Mouse (Mus musculus): ENCODE data around the gene Chrnb1. TPM values are rescaled to one million over a fixed set of nuclear protein-coding genes. Genes with fewer than 3 reads are reported as not detected.

Gene Chrnb1
- total and polyA plus RNA-seq, 2 experiments from 2014 or later: 0.85 to 1.5 TPM

DNA sequence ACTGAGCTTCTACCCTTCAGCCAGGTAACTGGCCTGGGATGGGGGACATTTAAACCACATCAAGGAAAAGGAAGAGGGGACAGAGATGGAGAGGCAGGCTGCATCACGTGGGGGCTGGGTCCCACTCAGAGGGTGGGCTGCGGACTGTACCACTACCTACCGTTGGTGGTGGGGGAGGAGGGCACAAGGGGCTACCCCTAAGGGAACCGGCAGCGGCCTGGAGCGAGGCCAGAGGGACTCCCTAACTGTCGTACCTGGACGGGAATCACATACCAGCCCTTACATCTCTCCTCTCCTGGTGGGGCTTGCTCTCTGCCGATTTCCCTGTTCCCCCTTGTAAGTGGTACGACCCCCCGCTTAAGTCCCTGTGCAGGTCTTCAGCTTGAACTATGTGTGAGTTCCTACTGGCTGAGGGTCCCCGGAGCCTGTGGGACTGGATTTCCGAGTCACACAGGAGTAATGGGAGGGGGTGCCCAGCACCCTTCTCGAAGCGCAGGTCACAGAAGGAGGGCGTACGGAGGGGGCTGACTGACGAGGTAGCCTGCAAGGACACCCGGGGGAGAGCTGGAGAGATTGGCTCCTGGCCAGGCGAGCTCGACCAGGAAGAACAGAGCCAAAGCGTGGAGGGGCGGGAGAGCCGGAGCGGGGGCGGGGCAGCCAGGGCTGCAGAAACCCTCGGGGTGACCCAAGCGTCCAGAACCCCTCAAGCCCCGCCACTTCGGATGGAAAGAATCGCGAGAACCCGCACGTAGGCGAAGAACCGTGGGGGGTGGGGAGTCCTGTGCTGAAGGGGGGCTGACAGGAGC, 4.9 kb upstream of the Chrnb1 start:
- Histone ChIP-seq H3K4me3 (ENCODE audit: low read length) (peak overlapping the region; percentile 60), H3K4me2 (ENCODE audit: low read depth, low read length) (peak overlapping the region; percentile 95), H3K9ac (replicated peaks; ENCODE audit: low read length) (peak overlapping the region; percentile 71), H3K27me3 (ENCODE audit: insufficient read depth, low read length) (peaks cover 13% of the 10 kb centered on the region), H3K27ac (peak overlapping the region; percentile 92), H3K9me3 (ENCODE audit: low read length) (no peaks in the 10 kb centered on the region), H3K4me1 (ENCODE audit: insufficient read depth, low read length) (peaks cover 33% of the 10 kb centered on the region), H3K36me3 (ENCODE audit: insufficient read depth, low read length) (no peaks in the 10 kb centered on the region)
- no peak for TF ChIP-seq CTCF (IDR thresholded peaks at IDR 0.05; ENCODE audit: low read depth)
- WGBS: under 1% methylated on average over 33 of the region's 36 CpGs
- DNase-seq (ENCODE audit: low spot score): peak; percentile 89
- ATAC-seq: peak; percentile 82

DNA sequence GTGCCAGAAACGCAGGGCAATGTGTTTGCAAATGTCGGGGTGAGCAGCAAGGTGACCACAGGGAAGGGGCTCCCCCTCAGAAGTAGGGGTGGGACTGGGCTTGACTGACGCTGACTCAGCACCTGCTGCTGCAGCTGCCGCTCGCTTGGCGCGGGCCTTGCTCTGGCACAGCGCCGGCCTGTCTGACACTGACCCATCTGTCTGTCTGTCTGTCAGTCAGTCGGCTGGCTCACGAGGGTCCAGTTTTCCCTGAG, 4.3 kb upstream of the Chrnb1 start:
- Histone ChIP-seq H3K9ac (replicated peaks; ENCODE audit: low read length) (peak overlapping the region; percentile 71), H3K27ac (peak overlapping the region; percentile 92), H3K4me1 (ENCODE audit: insufficient read depth, low read length) (peaks cover 33% of the 10 kb centered on the region), H3K9me3 (ENCODE audit: low read length) (no peaks in the 10 kb centered on the region), H3K4me2 (ENCODE audit: low read depth, low read length) (peak overlapping the region; percentile 95), H3K27me3 (ENCODE audit: insufficient read depth, low read length) (peaks cover 8% of the 10 kb centered on the region), H3K4me3 (ENCODE audit: low read length) (peak overlapping the region; percentile 60), H3K36me3 (ENCODE audit: insufficient read depth, low read length) (no peaks in the 10 kb centered on the region)
- ATAC-seq: peak; percentile 22; the same call in 1 of the 2 replicates
- WGBS: 2% methylated on average over 11 of the region's 11 CpGs
- TF ChIP-seq CTCF (IDR thresholded peaks at IDR 0.05; ENCODE audit: low read depth): no peak
- peak; percentile 75 for DNase-seq (ENCODE audit: low spot score)

DNA sequence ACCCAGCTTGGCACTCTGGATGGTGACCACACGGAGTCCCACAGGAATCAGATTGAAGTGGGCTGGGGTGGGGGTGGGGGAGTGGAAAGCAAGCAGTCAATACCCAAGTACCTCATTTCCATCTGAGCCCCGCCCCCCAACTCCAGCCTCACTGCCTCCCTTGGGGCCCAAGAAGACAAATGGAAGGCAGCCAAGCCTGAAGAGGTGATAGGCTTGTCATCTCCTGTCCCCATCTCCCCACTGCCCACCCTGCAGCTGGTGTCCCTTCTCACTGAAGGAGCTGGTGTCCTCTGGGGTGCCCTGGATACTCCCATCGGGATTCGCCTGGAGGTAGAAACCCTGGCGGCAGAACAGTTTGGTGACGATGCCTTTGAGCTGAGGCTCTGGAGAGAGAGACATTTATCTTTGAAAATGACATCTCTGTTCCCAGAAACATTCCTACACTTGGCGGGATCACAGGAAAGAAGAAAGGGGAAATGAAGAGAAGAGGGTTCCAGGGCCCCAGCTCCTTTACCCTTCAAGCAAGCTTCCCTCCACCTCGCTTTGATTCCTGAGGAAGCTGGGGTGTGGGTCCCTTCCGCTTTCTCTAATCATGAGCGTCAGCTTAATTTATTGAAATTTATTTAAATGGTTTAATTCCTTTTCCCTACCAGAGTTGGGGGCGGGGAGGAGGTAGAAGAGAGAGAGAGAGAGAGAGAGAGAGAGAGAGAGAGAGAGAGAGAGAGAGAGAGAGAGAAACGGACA, 3.8 kb upstream of the Chrnb1 start:
- DNase-seq (ENCODE audit: low spot score): peak; percentile 53
- no peak for TF ChIP-seq CTCF (IDR thresholded peaks at IDR 0.05; ENCODE audit: low read depth)
- no peak for ATAC-seq
- no peaks in the 10 kb centered on the region for H3K9me3 ChIP-seq (ENCODE audit: low read length)
- H3K4me1 ChIP-seq (ENCODE audit: insufficient read depth, low read length): peaks cover 29% of the 10 kb centered on the region
- H3K27me3 ChIP-seq (ENCODE audit: insufficient read depth, low read length): 0 out of 2 replicates have a peak, but pooled peaks cover 3% of the 10 kb centered on the region
- peak overlapping the region; percentile 95 for H3K4me2 ChIP-seq (ENCODE audit: low read depth, low read length)
- peak overlapping the region; percentile 92 for H3K27ac ChIP-seq
- no peaks in the 10 kb centered on the region for H3K36me3 ChIP-seq (ENCODE audit: insufficient read depth, low read length)
- peak overlapping the region; percentile 71 for H3K9ac ChIP-seq (replicated peaks; ENCODE audit: low read length)
- 11% methylated on average over 12 of the region's 12 CpGs for WGBS
- peak overlapping the region; percentile 60 for H3K4me3 ChIP-seq (ENCODE audit: low read length)

DNA sequence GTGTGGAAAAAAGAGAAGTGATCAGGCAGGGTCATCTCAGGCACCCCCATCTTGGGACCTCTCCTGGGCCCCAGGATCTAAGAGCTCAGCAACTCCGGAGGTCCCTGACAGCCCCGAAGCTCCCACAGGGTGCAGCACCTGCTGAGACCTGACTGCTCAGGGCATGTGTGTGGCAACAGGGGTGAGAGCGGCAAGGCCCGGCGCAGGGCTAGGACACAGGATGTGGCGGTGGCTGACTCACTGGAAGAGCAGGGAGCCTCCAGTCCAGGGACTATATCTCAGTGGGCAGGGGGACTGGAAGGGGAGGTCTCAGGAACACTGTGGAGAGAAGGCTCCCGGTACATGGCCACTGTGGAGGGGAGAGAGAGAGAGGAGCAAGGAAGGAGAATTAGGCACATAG, 2.2 kb upstream of the Chrnb1 start:
- 80% methylated on average over 7 of the region's 7 CpGs for WGBS
- H3K4me2 ChIP-seq (ENCODE audit: low read depth, low read length): no peak overlapping the region
- H3K4me1 ChIP-seq (ENCODE audit: insufficient read depth, low read length): peaks cover 19% of the 10 kb centered on the region
- H3K4me3 ChIP-seq (ENCODE audit: low read length): no peak overlapping the region
- TF ChIP-seq CTCF (IDR thresholded peaks at IDR 0.05; ENCODE audit: low read depth): no peak
- H3K27ac ChIP-seq: no peak overlapping the region
- ATAC-seq (no peak), DNase-seq (ENCODE audit: low spot score) (no peak)
- no peaks in the 10 kb centered on the region for H3K9me3 ChIP-seq (ENCODE audit: low read length)
- H3K36me3 ChIP-seq (ENCODE audit: insufficient read depth, low read length): no peaks in the 10 kb centered on the region
- no peaks in the 10 kb centered on the region for H3K27me3 ChIP-seq (ENCODE audit: insufficient read depth, low read length)
- H3K9ac ChIP-seq (replicated peaks; ENCODE audit: low read length): no peak overlapping the region

DNA sequence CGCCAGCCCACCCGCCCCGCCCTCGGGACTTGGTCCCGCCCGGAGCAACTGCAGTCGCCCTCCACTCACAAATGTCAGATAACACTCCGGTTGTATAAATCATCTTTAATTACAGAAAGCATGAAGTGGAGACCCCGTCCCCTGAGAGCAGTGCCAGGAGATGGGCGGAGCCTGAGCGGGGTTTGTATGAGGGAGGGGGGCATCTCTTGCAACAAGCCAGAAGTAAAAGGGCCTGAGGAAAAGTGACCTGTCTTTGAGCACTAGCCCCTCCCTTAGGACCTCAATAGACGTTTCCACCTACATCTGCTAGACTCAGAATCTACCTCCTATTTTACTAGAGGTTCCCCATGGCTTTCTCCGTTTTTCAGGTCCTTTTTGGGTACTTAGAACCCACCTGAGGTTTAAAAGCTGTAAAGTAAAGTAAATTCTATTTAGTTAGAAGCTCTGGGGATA, 266 bp upstream of the Chrnb1 start:
- DNase-seq (ENCODE audit: low spot score) (no peak), ATAC-seq (no peak)
- peak overlapping the region; percentile 39 for H3K4me3 ChIP-seq (ENCODE audit: low read length)
- H3K27me3 ChIP-seq (ENCODE audit: insufficient read depth, low read length): no peaks in the 10 kb centered on the region
- H3K9ac ChIP-seq (replicated peaks; ENCODE audit: low read length): peak overlapping the region; percentile 25; the same call in 1 of the 2 replicates
- no peaks in the 10 kb centered on the region for H3K36me3 ChIP-seq (ENCODE audit: insufficient read depth, low read length)
- 3% methylated on average over 13 of the region's 13 CpGs for WGBS
- peaks cover 15% of the 10 kb centered on the region for H3K4me1 ChIP-seq (ENCODE audit: insufficient read depth, low read length)
- H3K9me3 ChIP-seq (ENCODE audit: low read length): no peaks in the 10 kb centered on the region
- no peak overlapping the region for H3K27ac ChIP-seq
- peak overlapping the region; percentile 64 for H3K4me2 ChIP-seq (ENCODE audit: low read depth, low read length)
- no peak for TF ChIP-seq CTCF (IDR thresholded peaks at IDR 0.05; ENCODE audit: low read depth)

DNA sequence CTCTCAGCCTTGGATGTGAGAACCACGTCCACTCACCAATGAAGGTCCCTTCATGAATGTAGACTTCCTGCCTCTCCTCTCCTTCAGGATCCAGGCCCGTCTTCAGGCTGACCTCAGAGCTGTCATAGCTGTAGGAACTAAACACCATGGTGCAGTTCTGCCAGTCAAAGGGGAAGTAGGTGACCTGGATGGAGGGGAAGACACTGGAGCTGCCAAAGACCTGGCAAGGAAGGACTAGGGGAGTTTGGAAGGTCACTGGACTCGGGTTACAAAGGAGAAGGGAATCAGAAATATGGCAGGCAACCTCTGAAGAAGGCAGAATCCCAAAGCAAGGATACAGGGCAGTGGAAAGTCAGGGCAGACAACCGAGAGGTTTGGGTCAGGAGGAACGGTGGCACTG, 2.3 kb downstream of the Chrnb1 start:
- no peaks in the 10 kb centered on the region for H3K4me1 ChIP-seq (ENCODE audit: insufficient read depth, low read length)
- H3K4me3 ChIP-seq (ENCODE audit: low read length): no peak overlapping the region
- H3K4me2 ChIP-seq (ENCODE audit: low read depth, low read length): no peak overlapping the region
- WGBS: 68% methylated on average over 5 of the region's 5 CpGs
- ATAC-seq (no peak), DNase-seq (ENCODE audit: low spot score) (no peak)
- no peak for TF ChIP-seq CTCF (IDR thresholded peaks at IDR 0.05; ENCODE audit: low read depth)
- H3K9me3 ChIP-seq (ENCODE audit: low read length): no peaks in the 10 kb centered on the region
- H3K27ac ChIP-seq: no peak overlapping the region
- H3K27me3 ChIP-seq (ENCODE audit: insufficient read depth, low read length): no peaks in the 10 kb centered on the region
- H3K9ac ChIP-seq (replicated peaks; ENCODE audit: low read length): no peak overlapping the region
- H3K36me3 ChIP-seq (ENCODE audit: insufficient read depth, low read length): no peaks in the 10 kb centered on the region
